Mouse (Mus musculus) megakaryocyte, embryonic 14.5 days (primary cell): ENCODE data around the gene Insig2.

Source experiments
- FLI1 ChIP-seq: IDR thresholded peaks from 2 replicates; pipeline ENCODE4 v1.6.1; 2012; ENCODE audit warnings: low read length, inconsistent platforms, mixed read lengths
- GATA1 ChIP-seq: IDR thresholded peaks from 3 replicates; pipeline ENCODE4 v1.6.1; 2012; ENCODE audit warnings: mixed read lengths, low read length, inconsistent platforms, borderline replicate concordance

DNA sequence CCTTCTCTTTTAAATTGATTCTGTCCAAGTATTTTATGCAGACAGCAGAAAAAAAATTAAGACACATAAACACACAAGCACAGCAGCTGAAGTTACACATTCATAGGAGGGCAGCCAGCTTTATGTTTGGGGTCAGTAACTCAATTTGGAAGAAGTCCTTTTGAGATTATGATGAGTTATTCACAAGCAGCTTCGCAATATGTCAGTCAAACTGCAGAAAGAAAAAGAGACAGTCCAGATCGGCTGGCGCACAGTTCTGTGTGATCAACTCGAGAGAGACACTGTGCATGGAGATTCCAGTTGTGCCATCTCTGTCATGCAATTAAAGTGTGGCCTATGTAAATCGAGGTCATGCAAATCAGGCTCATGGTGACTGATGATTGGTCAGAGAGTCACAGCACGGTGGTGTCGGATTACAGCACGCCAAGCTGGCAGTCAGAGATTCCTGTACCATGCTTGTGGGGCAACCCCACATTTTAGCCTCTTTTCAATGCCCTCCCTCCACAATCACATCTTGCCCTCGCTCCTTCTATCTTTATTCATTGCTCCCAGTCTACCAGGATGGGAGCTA, 72.1 kb downstream of the Insig2 start:
- TF ChIP-seq GATA1 (no peak), FLI1 (no peak)
